Mouse (Mus musculus): ENCODE measurements around the gene Clcf1. TPM values are rescaled to one million over a fixed set of nuclear protein-coding genes. Genes with fewer than 3 reads are reported as not detected.
"Not testable (repeated sequence)": the region's sequence is repeated elsewhere in the genome, so short reads cannot be mapped to it uniquely, and the experiment has no call there.

The Clcf1 gene
- polyA plus RNA-seq, 1 experiment from 2014 or later = 2.4 TPM

DNA sequence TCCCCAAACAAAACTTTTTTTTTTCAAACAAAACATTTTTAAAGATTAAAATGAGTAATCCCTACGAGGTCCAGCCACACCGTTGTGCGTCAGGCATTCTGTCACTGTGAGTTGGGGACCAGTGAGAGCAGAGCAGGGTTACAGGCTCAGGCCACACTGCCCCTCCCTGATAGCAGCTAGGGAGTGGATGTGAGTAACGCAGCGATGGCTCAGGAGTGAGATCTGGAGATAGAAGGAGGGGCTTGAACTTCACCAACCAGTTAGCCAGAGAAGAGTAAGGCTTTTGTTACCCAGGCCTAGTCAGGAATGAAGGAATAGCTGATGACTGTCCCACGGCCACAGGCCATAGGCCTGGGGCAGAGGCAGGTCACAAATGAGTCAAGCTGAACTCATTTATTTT lies 30.7 kb downstream of the Clcf1 start:
- Histone ChIP-seq H3K4me3 (ENCODE audit: low read depth, low read length) (no peak overlapping the region), H3K36me3 (ENCODE audit: control insufficient read depth, insufficient read depth, low read length) (no peaks in the 10 kb centered on the region), H3K9ac (ENCODE audit: low read depth, low read length) (no peak overlapping the region), H3K27ac (ENCODE audit: low read depth, low read length) (no peak overlapping the region), H3K9me3 (ENCODE audit: control insufficient read depth, low read length) (no peaks in the 10 kb centered on the region), H3K27me3 (replicated peaks; ENCODE audit: control insufficient read depth, insufficient read depth, low read length) (no peaks in the 10 kb centered on the region), H3K4me2 (no peak overlapping the region), H3K4me1 (replicated peaks; ENCODE audit: control insufficient read depth, insufficient read depth, low read length) (no peaks in the 10 kb centered on the region)
- ATAC-seq (replicated peaks; ENCODE audit: low FRiP score) (no peak), DNase-seq (ENCODE audit: low spot score) (no peak)
- WGBS = 77% methylated on average over 6 of the region's 6 CpGs

DNA sequence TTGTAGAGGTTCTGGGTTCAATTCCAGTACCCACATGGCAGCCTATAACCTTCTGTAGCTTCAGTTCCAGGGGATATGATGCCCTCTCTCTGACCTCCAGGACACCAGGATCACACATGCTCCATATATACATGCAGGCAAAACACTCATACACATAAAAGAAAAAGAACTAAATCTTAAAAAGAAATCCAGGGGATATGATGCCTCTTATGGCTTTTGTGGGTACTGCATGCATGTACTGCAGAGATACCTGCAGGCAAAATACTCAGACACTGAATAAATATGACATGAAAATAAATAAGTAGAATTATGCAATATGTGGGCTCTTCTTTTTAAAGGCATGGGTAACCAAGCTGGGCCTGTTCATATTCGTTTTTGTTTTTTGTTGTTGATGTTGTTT lies 33.0 kb downstream of the Clcf1 start:
- Histone ChIP-seq H3K36me3 (ENCODE audit: control insufficient read depth, insufficient read depth, low read length) (no peaks in the 10 kb centered on the region), H3K9ac (ENCODE audit: low read depth, low read length) (no peak overlapping the region), H3K9me3 (ENCODE audit: control insufficient read depth, low read length) (no peaks in the 10 kb centered on the region), H3K27ac (ENCODE audit: low read depth, low read length) (no peak overlapping the region), H3K4me3 (ENCODE audit: low read depth, low read length) (no peak overlapping the region), H3K4me2 (no peak overlapping the region), H3K4me1 (replicated peaks; ENCODE audit: control insufficient read depth, insufficient read depth, low read length) (no peaks in the 10 kb centered on the region), H3K27me3 (replicated peaks; ENCODE audit: control insufficient read depth, insufficient read depth, low read length) (no peaks in the 10 kb centered on the region)
- WGBS = 29% methylated on average over 1 of the region's 1 CpGs
- DNase-seq (ENCODE audit: low spot score) (no peak), ATAC-seq (replicated peaks; ENCODE audit: low FRiP score) (no peak)

DNA sequence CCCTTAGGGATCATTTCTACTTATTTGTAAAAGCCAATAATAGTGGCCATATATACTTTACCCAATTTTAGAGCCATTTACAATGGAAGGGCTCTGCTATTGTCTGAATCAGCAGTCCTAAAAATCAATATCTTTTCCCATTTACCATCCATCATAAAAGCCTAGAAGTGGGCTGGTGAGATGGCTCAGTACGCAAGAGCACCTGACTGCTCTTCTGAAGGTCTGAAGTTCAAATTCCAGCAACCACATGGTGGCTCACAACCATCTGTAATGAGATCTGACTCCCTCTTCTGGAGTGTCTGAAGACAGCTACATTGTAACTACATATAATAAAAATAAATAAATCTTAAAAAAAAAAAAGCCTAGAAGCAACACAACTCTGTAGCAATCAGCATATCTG lies 34.6 kb downstream of the Clcf1 start:
- H3K9me3 ChIP-seq (ENCODE audit: control insufficient read depth, low read length); DNase-seq (ENCODE audit: low spot score); ATAC-seq (replicated peaks; ENCODE audit: low FRiP score); H3K27me3 ChIP-seq (replicated peaks; ENCODE audit: control insufficient read depth, insufficient read depth, low read length); H3K4me2 ChIP-seq; H3K9ac ChIP-seq (ENCODE audit: low read depth, low read length); H3K4me1 ChIP-seq (replicated peaks; ENCODE audit: control insufficient read depth, insufficient read depth, low read length); H3K4me3 ChIP-seq (ENCODE audit: low read depth, low read length); H3K27ac ChIP-seq (ENCODE audit: low read depth, low read length); H3K36me3 ChIP-seq (ENCODE audit: control insufficient read depth, insufficient read depth, low read length): not testable (repeated sequence)
- 71% methylated on average over 1 of the region's 1 CpGs for WGBS

DNA sequence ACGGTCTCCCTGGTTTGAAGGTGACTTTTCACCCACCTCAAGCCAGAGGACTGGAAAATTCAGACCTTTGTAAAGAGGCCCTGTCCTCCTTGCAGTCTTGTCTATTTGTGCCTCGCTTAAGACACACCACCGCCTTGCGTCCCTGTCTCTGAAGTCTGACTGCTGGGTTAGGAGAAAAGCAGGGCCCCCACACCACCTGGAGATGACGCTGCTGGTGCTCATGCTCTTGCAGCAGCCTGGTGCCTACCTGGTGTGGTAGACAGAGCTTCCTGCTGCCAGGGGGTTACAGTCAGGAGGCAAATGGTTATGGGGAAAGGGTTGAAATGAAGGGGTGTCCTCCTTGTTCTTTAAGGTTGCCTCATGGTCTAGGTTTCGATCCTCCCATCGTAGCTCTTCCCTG lies 40.2 kb downstream of the Clcf1 start:
- no peak overlapping the region for H3K27ac ChIP-seq (ENCODE audit: low read depth, low read length)
- no peaks in the 10 kb centered on the region; the same call in 1 of the 2 replicates for H3K9me3 ChIP-seq (ENCODE audit: control insufficient read depth, low read length)
- no peaks in the 10 kb centered on the region for H3K27me3 ChIP-seq (replicated peaks; ENCODE audit: control insufficient read depth, insufficient read depth, low read length)
- H3K36me3 ChIP-seq (ENCODE audit: control insufficient read depth, insufficient read depth, low read length) = no peaks in the 10 kb centered on the region
- no peak for ATAC-seq (replicated peaks; ENCODE audit: low FRiP score)
- peaks cover 6% of the 10 kb centered on the region for H3K4me1 ChIP-seq (replicated peaks; ENCODE audit: control insufficient read depth, insufficient read depth, low read length)
- no peak for DNase-seq (ENCODE audit: low spot score)
- no peak overlapping the region for H3K4me3 ChIP-seq (ENCODE audit: low read depth, low read length)
- H3K4me2 ChIP-seq = no peak overlapping the region
- 85% methylated on average over 7 of the region's 7 CpGs for WGBS
- no peak overlapping the region for H3K9ac ChIP-seq (ENCODE audit: low read depth, low read length)

DNA sequence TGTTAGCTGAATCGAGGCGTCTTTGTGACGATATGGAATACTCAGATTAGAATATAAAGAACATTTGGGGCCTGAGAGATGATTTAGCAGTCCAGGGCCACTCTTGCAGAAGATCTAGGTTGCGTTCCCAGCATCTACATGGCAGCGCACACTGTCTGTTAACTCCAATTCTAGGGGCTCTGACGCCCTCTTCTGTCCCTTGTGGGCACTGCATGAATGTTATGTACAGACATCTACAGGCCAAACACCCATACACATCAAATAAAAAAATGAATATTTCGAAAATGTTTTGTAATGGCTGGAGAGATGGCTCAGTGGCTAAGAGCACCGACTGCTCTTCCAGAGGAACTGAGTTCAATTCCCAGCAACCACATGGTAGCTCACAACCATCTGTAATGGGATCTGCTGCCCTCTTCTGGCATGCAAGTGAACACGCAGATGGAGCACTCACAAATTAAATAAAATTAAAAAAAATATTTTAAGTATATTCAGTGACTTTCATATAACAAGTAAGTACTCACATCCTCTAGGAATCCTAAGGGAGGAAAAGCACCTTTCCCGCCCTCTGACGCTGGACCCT lies 41.6 kb downstream of the Clcf1 start:
- H3K4me1 ChIP-seq (replicated peaks; ENCODE audit: control insufficient read depth, insufficient read depth, low read length) = peaks cover 13% of the 10 kb centered on the region
- no peak overlapping the region for H3K4me3 ChIP-seq (ENCODE audit: low read depth, low read length)
- H3K27ac ChIP-seq (ENCODE audit: low read depth, low read length) = no peak overlapping the region
- no peaks in the 10 kb centered on the region for H3K27me3 ChIP-seq (replicated peaks; ENCODE audit: control insufficient read depth, insufficient read depth, low read length)
- H3K9ac ChIP-seq (ENCODE audit: low read depth, low read length) = no peak overlapping the region
- H3K9me3 ChIP-seq (ENCODE audit: control insufficient read depth, low read length) = no peaks in the 10 kb centered on the region; the same call in 1 of the 2 replicates
- DNase-seq (ENCODE audit: low spot score) (no peak), ATAC-seq (replicated peaks; ENCODE audit: low FRiP score) (no peak)
- H3K36me3 ChIP-seq (ENCODE audit: control insufficient read depth, insufficient read depth, low read length) = no peaks in the 10 kb centered on the region
- no peak overlapping the region for H3K4me2 ChIP-seq
- WGBS = 76% methylated on average over 11 of the region's 11 CpGs

DNA sequence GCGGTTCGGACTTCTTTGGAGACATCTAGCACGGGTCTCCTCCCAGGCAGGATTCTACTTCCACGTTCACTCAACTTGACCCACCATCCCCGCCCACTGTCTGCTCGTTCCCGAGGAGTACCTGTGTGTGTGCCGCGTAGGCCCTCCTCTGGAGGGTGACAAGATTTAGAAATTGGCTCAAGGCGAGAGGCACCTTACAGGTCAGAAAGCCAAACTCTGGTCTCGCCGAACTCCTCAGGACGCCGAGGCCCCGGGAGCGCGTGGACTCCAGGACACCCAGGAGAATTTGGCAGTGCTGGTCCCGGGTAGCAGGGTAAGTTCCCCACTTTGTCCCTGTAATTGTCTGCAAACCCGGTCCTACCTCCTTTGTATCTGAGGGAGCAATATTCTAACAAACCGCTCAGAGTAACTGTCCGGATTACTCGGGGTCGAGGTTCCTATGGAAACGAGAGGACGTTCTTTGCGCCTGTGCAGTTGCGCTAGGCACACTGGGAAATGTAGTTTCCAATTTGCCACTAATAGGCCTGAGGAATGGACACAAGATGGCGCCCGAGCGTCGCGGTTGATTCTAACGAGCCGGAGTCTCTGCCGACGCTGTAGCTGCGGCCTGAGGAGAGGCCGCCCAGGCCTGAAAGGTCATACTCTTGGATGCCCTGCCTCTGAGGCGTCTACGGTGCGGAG lies 43.3 kb downstream of the Clcf1 start:
- H3K4me3 ChIP-seq (ENCODE audit: low read depth, low read length) = peak overlapping the region; percentile 70
- DNase-seq (ENCODE audit: low spot score) = peak; percentile 85
- H3K4me2 ChIP-seq = peak overlapping the region; percentile 98
- no peak overlapping the region for H3K27ac ChIP-seq (ENCODE audit: low read depth, low read length)
- no peaks in the 10 kb centered on the region for H3K36me3 ChIP-seq (ENCODE audit: control insufficient read depth, insufficient read depth, low read length)
- peaks cover 13% of the 10 kb centered on the region for H3K4me1 ChIP-seq (replicated peaks; ENCODE audit: control insufficient read depth, insufficient read depth, low read length)
- H3K27me3 ChIP-seq (replicated peaks; ENCODE audit: control insufficient read depth, insufficient read depth, low read length) = no peaks in the 10 kb centered on the region
- no peaks in the 10 kb centered on the region; the same call in 1 of the 2 replicates for H3K9me3 ChIP-seq (ENCODE audit: control insufficient read depth, low read length)
- H3K9ac ChIP-seq (ENCODE audit: low read depth, low read length) = peak overlapping the region; percentile 67
- ATAC-seq (replicated peaks; ENCODE audit: low FRiP score) = peak; percentile 85
- WGBS = 1% methylated on average over 41 of the region's 41 CpGs

DNA sequence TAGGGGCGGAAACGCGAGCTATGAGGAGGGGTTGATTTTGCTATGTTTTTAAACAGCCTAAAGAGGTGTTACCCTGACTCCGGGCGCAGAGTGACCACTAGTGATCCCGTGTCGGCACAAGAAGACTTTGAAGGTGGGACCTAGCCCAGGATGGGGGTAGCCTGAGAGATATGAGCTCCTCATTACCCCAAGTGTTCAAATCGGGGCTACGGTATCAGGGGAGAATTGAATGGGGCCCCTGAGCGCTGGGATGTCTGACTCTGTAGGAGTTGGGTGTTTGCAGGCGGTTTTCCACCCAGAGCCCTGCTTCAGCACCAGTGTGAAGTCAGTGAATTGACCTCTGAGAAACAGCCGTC lies 43.8 kb downstream of the Clcf1 start:
- Histone ChIP-seq H3K9me3 (ENCODE audit: control insufficient read depth, low read length) (no peaks in the 10 kb centered on the region; the same call in 1 of the 2 replicates), H3K4me1 (replicated peaks; ENCODE audit: control insufficient read depth, insufficient read depth, low read length) (peaks cover 17% of the 10 kb centered on the region), H3K36me3 (ENCODE audit: control insufficient read depth, insufficient read depth, low read length) (no peaks in the 10 kb centered on the region), H3K27me3 (replicated peaks; ENCODE audit: control insufficient read depth, insufficient read depth, low read length) (no peaks in the 10 kb centered on the region), H3K27ac (ENCODE audit: low read depth, low read length) (no peak overlapping the region), H3K9ac (ENCODE audit: low read depth, low read length) (peak overlapping the region; percentile 39), H3K4me3 (ENCODE audit: low read depth, low read length) (peak overlapping the region; percentile 70), H3K4me2 (peak overlapping the region; percentile 98)
- peak; percentile 14; the same call in 1 of the 2 replicates for ATAC-seq (replicated peaks; ENCODE audit: low FRiP score)
- DNase-seq (ENCODE audit: low spot score) = no peak
- 35% methylated on average over 12 of the region's 12 CpGs for WGBS

DNA sequence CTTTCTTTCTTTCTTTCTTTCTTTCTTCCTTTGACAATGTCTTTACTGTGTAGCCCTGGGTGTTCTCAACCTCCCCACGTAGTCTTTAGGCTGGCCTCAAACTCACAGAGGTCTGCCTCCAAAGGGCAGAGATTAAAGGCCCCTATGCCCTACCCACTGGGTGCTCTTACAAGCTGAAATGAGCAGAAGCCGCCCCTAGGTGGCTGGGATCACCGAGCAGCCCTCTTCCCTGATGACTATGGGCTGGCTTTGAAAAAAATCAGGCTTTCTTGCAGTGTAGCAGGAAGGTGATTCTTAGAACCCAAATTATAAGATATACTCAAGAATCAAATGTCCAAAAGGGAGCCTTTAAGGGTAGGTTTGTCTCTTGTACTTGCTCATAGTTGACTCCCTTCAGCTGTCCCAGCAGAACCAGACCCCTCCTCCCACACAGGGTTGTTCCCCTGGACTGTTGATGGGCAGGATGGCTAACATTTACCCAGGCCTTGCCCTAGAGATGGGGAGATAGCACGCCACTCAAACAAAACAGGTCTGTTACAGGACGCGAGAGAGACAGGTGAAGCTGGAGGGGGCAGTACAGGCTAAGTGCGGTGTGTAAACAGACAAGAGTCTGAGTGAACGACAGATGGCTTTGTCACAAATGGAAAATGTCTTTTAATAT lies 47.1 kb downstream of the Clcf1 start:
- 57% methylated on average over 8 of the region's 8 CpGs for WGBS
- peak; percentile 43; the same call in 1 of the 2 replicates for ATAC-seq (replicated peaks; ENCODE audit: low FRiP score)
- no peaks in the 10 kb centered on the region for H3K27me3 ChIP-seq (replicated peaks; ENCODE audit: control insufficient read depth, insufficient read depth, low read length)
- H3K4me1 ChIP-seq (replicated peaks; ENCODE audit: control insufficient read depth, insufficient read depth, low read length) = peaks cover 21% of the 10 kb centered on the region
- H3K4me3 ChIP-seq (ENCODE audit: low read depth, low read length) = no peak overlapping the region
- H3K9ac ChIP-seq (ENCODE audit: low read depth, low read length) = no peak overlapping the region
- DNase-seq (ENCODE audit: low spot score) = no peak
- no peak overlapping the region for H3K4me2 ChIP-seq
- H3K27ac ChIP-seq (ENCODE audit: low read depth, low read length) = no peak overlapping the region
- H3K36me3 ChIP-seq (ENCODE audit: control insufficient read depth, insufficient read depth, low read length) = no peaks in the 10 kb centered on the region
- no peaks in the 10 kb centered on the region for H3K9me3 ChIP-seq (ENCODE audit: control insufficient read depth, low read length)
